Mouse (Mus musculus) neural tube, embryonic 15.5 days (tissue): ENCODE results near the gene Pheta2. TPM values are rescaled to one million over a fixed set of nuclear protein-coding genes. Genes with fewer than 3 reads are reported as not detected.

Experiments
- ATAC-seq: fragments of 200-750 bp; cut with Nextera tagmentation; 2 replicates; pipeline ENCODE4 v1.8.0; 2017; ENCODE audit warnings: mild to moderate bottlenecking, moderate TSS enrichment, moderate library complexity; ENCODE audit not compliant: low FRiP score
- H3K27ac ChIP-seq: fragments of 300-500 bp; sonication (generic); replicated peaks from 2 replicates; pipeline ENCODE4 v1.5.1; 2015; ENCODE audit warnings: mild to moderate bottlenecking, inconsistent platforms
- H3K27me3 ChIP-seq: fragments of 300-500 bp; sonication (generic); replicated peaks from 2 replicates; pipeline ENCODE4 v1.6.1; 2015; ENCODE audit warnings: inconsistent platforms
- H3K36me3 ChIP-seq: fragments of 300-500 bp; sonication (generic); 2 replicates; pipeline ENCODE4 v1.6.1; 2015; ENCODE audit warnings: inconsistent platforms
- H3K4me1 ChIP-seq: fragments of 300-500 bp; sonication (generic); 2 replicates; pipeline ENCODE4 v1.6.1; 2015; ENCODE audit warnings: inconsistent platforms
- H3K4me2 ChIP-seq: fragments of 300-500 bp; sonication (generic); 2 replicates; pipeline ENCODE4 v1.6.1; 2015; ENCODE audit warnings: inconsistent platforms, mild to moderate bottlenecking, moderate library complexity
- H3K4me3 ChIP-seq: fragments of 300-500 bp; sonication (generic); replicated peaks from 2 replicates; pipeline ENCODE4 v1.5.1; 2015; ENCODE audit warnings: mild to moderate bottlenecking, inconsistent platforms
- H3K9ac ChIP-seq: fragments of 300-500 bp; sonication (generic); replicated peaks from 2 replicates; pipeline ENCODE4 v1.6.1; 2015; ENCODE audit warnings: mild to moderate bottlenecking, inconsistent platforms
- H3K9me3 ChIP-seq: fragments of 300-500 bp; sonication (generic); replicated peaks from 2 replicates; pipeline ENCODE4 v1.6.1; 2016; ENCODE audit warnings: inconsistent platforms
- WGBS: fragments of 180-500 bp; shearing (Covaris S2); methylation state at CpG from one replicate; pipeline ENCODE4 v1.1.7; 2015; ENCODE audit warnings: mixed read lengths; 5-methylcytosine and 5-hydroxymethylcytosine counted together
- polyA plus RNA-seq: library from polyadenylated mRNA; unstranded; fragments of >200 nt; fragmentation: Nextera tagmentation; extraction: Ambion mirVana; gene quantifications from 2 replicates; pipeline ENCODE4 v1.2.1, GENCODE M21; 2015

The Pheta2 gene
- polyA plus RNA-seq, 1 experiment from 2014 or later, result 2.4 TPM

DNA sequence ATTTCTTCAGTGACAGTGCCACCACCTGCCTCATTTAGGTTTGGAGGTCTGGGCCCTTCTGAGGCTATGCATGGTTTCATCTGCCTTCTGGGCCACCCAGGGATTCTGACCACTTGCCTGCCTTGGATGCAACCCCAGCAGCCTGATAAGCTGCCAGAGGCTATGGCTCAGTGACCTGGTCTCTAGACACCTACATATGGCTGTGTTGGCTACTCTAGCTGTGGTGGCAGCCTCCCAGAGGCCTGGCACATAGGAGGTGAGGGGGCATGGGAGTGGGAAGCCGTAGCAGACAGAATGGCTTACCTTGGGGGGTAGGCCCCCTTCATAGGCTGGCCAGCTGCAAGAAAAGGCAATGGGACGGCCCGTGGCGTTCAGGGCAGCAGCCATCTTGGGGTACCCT lies 3.5 kb upstream of the Pheta2 start:
- H3K9ac ChIP-seq, result no peak overlapping the region
- H3K36me3 ChIP-seq, result peaks cover 29% of the 10 kb centered on the region
- H3K4me2 ChIP-seq, result no peak overlapping the region
- H3K4me3 ChIP-seq, result no peak overlapping the region
- 98% methylated on average over 4 of the region's 4 CpGs for WGBS
- H3K27me3 ChIP-seq, result peaks cover 3% of the 10 kb centered on the region
- H3K9me3 ChIP-seq, result no peaks in the 10 kb centered on the region
- no peak for ATAC-seq
- no peak overlapping the region for H3K27ac ChIP-seq
- peaks cover 30% of the 10 kb centered on the region for H3K4me1 ChIP-seq

DNA sequence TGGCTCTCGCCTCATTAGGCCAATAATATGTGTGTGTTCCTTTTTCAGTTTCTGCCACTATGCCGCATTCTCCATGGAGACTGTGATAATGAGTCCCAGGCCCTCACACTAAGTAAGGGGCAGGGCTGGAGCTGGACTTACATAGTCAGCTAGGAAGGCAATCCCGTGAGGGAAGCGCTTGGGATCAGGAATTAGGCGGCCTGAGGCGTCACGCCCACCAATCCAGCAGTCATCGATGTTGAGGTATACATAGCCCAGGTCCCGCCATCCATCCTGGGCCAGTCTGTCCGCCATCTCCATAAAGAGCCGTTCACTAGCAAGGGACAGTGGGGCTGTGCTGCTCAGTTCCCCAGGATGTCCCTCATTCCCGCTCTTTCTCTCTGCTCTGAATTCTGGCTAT lies 2.1 kb upstream of the Pheta2 start:
- Histone ChIP-seq H3K4me1 (peaks cover 37% of the 10 kb centered on the region), H3K36me3 (peaks cover 24% of the 10 kb centered on the region), H3K9ac (no peak overlapping the region), H3K27ac (no peak overlapping the region), H3K9me3 (no peaks in the 10 kb centered on the region), H3K27me3 (peaks cover 14% of the 10 kb centered on the region), H3K4me2 (no peak overlapping the region), H3K4me3 (no peak overlapping the region)
- no peak for ATAC-seq
- 62% methylated on average over 12 of the region's 12 CpGs for WGBS

DNA sequence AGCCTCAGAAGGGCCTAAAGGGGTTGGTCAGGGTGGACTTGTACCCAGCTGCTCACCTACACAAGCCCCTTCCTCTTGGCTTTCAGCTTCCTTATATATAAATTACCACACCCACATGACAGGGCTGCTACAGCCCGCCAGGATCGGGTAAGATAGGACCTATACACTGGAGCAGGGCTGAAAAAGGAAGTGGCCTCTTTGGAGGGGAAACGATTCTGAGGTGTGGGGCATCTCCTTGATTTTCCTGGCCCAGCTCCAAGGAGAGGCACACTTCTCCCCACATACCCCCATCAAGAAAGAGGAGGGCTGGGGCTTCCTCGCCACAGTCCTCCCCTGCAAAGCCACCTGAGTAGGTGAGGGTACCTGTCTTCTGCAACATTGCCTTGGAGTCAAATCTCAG lies 867 bp upstream of the Pheta2 start:
- peaks cover 37% of the 10 kb centered on the region for H3K4me1 ChIP-seq
- H3K4me2 ChIP-seq, result peak overlapping the region; percentile 67
- H3K27me3 ChIP-seq, result peaks cover 14% of the 10 kb centered on the region
- H3K27ac ChIP-seq, result peak overlapping the region; percentile 63; the same call in 1 of the 2 replicates
- 39% methylated on average over 4 of the region's 4 CpGs for WGBS
- ATAC-seq, result no peak
- no peaks in the 10 kb centered on the region for H3K9me3 ChIP-seq
- peak overlapping the region; percentile 59 for H3K4me3 ChIP-seq
- H3K36me3 ChIP-seq, result peaks cover 19% of the 10 kb centered on the region
- H3K9ac ChIP-seq, result peak overlapping the region; percentile 58; the same call in 1 of the 2 replicates

- Histone ChIP-seq H3K27me3 (peaks cover 14% of the 10 kb centered on the region), H3K4me2 (peak overlapping the region; percentile 67), H3K27ac (peak overlapping the region; percentile 63; the same call in 1 of the 2 replicates), H3K9me3 (no peaks in the 10 kb centered on the region), H3K4me1 (peaks cover 37% of the 10 kb centered on the region), H3K9ac (peak overlapping the region; percentile 58), H3K4me3 (peak overlapping the region; percentile 59), H3K36me3 (peaks cover 16% of the 10 kb centered on the region)
- WGBS, result 54% methylated on average over 10 of the region's 10 CpGs
- no peak for ATAC-seq
Measured at GRCm38 (mm10) chr15:82339150-82339549, 408 bp downstream of the Pheta2 start.

DNA sequence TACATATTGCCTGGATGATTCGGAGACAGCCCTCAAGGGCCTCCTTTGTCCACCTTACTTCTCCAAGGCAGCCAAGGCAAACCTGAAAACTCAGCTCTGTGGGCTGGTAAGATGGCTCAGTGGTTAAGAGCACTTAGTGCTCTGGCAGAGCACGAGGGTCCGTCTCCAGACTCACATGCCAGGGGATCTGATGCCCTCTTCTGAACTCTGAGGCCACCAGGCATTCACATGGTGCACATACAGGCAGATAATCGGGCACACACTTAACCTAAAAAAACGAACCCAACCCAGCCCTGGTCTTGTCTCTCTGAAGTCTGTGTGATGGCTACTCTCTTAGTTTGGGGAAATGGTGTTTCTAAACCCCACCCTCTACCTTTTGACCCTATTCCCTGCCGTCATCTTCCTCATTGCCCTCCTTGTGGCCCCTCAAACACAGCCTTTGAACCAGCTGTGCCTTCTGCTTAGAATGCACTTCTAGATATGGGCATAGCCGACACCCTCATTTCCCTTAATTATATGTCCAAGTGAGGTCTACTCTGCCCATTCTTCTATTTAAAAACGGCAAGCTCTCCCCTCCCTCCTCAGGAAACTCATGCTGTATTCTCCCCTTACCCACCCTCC lies 1.0 kb downstream of the Pheta2 start:
- Histone ChIP-seq H3K4me1 (peaks cover 37% of the 10 kb centered on the region), H3K4me2 (no peak overlapping the region), H3K27ac (no peak overlapping the region), H3K4me3 (no peak overlapping the region), H3K9ac (no peak overlapping the region), H3K9me3 (no peaks in the 10 kb centered on the region), H3K27me3 (peaks cover 14% of the 10 kb centered on the region), H3K36me3 (peaks cover 10% of the 10 kb centered on the region)
- 76% methylated on average over 8 of the region's 8 CpGs for WGBS
- ATAC-seq, result no peak

- 46% methylated on average over 21 of the region's 21 CpGs for WGBS
- Histone ChIP-seq H3K27me3 (peaks cover 14% of the 10 kb centered on the region), H3K9ac (peak overlapping the region; percentile 37; the same call in 1 of the 2 replicates), H3K4me1 (peaks cover 37% of the 10 kb centered on the region), H3K9me3 (no peaks in the 10 kb centered on the region), H3K36me3 (peaks cover 5% of the 10 kb centered on the region), H3K4me2 (peak overlapping the region; percentile 56), H3K4me3 (peak overlapping the region; percentile 34), H3K27ac (no peak overlapping the region)
- ATAC-seq, result no peak
Measured at GRCm38 (mm10) chr15:82340414-82341035, 1.8 kb downstream of the Pheta2 start.

GRCm38 (mm10) chr15:82341036-82341501 lies 2.3 kb downstream of the Pheta2 start:
- Histone ChIP-seq H3K4me2 (peak overlapping the region; percentile 56), H3K9me3 (no peaks in the 10 kb centered on the region)
- WGBS, result 7% methylated on average over 39 of the region's 40 CpGs

DNA sequence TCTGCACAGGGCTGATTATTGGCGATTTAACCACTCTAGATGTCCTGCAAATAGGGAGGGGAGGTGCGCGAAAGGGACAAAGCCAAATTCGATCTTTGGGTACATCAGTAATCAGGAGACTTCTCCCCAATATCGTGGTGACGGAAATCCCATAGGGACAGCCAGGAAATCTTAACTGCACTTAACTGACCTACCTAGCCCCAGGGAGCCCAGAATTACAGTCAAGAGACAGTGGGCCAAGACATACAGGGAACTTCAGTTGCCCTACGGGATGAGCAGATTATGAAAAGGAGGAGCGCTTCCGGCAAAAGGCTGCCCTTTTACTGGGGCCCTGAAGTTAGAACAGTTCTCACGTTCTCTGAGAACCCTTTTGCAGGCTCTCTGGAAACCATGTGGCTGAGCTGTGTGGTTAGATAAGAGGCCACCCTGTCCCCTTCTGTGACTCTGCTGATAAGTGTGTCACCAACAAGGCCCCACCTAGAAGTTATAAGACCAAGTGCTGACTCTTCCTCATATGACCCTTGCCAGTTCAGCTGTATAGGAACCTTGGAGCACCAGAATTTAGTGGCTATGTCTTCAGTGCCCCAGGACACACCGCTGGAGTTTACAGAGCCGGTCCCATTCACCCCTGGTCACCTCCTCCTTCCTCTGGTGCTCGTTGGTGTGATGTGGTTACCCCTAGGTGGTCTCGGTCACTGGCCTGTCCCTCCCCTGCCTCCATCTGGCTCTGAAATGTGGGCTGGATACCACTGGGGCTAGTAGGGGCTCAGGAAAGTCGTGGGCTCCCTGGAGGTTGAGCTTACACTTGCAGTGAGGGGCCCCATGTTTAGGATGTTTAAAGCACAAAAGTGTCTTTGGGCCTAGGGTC lies 3.2 kb downstream of the Pheta2 start:
- no peak overlapping the region for H3K27ac ChIP-seq

More at GRCm38 (mm10) chr15:82341036-82341501, 2.3 kb downstream of the Pheta2 start:
- H3K9ac ChIP-seq, result peak overlapping the region; percentile 37
- H3K27me3 ChIP-seq, result peaks cover 14% of the 10 kb centered on the region
- peaks cover 37% of the 10 kb centered on the region for H3K4me1 ChIP-seq
- no peak overlapping the region; the same call in 1 of the 2 replicates for H3K27ac ChIP-seq
- H3K4me3 ChIP-seq, result peak overlapping the region; percentile 34
- no peaks in the 10 kb centered on the region for H3K36me3 ChIP-seq
- no peak for ATAC-seq

GRCm38 (mm10) chr15:82342543-82342935 lies 3.8 kb downstream of the Pheta2 start:
- H3K4me3 ChIP-seq, result no peak overlapping the region
- H3K36me3 ChIP-seq, result no peaks in the 10 kb centered on the region
- no peaks in the 10 kb centered on the region for H3K9me3 ChIP-seq
- H3K27ac ChIP-seq, result no peak overlapping the region
- ATAC-seq, result no peak
- 84% methylated on average over 5 of the region's 5 CpGs for WGBS
- H3K27me3 ChIP-seq, result peaks cover 14% of the 10 kb centered on the region
- no peak overlapping the region for H3K9ac ChIP-seq
- no peak overlapping the region for H3K4me2 ChIP-seq
- H3K4me1 ChIP-seq, result peaks cover 35% of the 10 kb centered on the region

More for the DNA sequence above, 3.2 kb downstream of the Pheta2 start:
- Histone ChIP-seq H3K36me3 (no peaks in the 10 kb centered on the region), H3K4me2 (peak overlapping the region; percentile 56), H3K9ac (no peak overlapping the region; the same call in 1 of the 2 replicates), H3K4me1 (peaks cover 35% of the 10 kb centered on the region), H3K9me3 (no peaks in the 10 kb centered on the region), H3K27me3 (peaks cover 14% of the 10 kb centered on the region), H3K4me3 (peak overlapping the region; percentile 34; the same call in 1 of the 2 replicates)
- ATAC-seq, result no peak
- WGBS, result 68% methylated on average over 15 of the region's 15 CpGs

GRCm38 (mm10) chr15:82343368-82344287 lies 4.9 kb downstream of the Pheta2 start:
- WGBS, result 87% methylated on average over 27 of the region's 27 CpGs
- Histone ChIP-seq H3K36me3 (peaks cover 10% of the 10 kb centered on the region), H3K4me3 (no peak overlapping the region), H3K9ac (no peak overlapping the region), H3K27ac (no peak overlapping the region), H3K27me3 (peaks cover 14% of the 10 kb centered on the region), H3K4me2 (no peak overlapping the region), H3K4me1 (peaks cover 36% of the 10 kb centered on the region), H3K9me3 (no peaks in the 10 kb centered on the region)
- ATAC-seq, result no peak
